Mouse (Mus musculus) lung, embryonic 14.5 days (tissue): ENCODE data around the gene Ctnnbip1. TPM values are rescaled to one million over a fixed set of nuclear protein-coding genes. Genes with fewer than 3 reads are reported as not detected.

Experiments used
- ATAC-seq: fragments of 200-750 bp; cut with Nextera tagmentation; 2 replicates; pipeline ENCODE4 v1.8.0; 2017; ENCODE audit warnings: mild to moderate bottlenecking, moderate TSS enrichment, moderate library complexity; ENCODE audit not compliant: insufficient read depth
- DNase-seq: peaks from one replicate; pipeline ENCODE4 v3.0.0-alpha.2; 2015
- H3K27ac ChIP-seq: fragments of 300-500 bp; sonication (generic); 2 replicates; pipeline ENCODE4 v1.5.1; 2014; ENCODE audit warnings: low read depth, mild to moderate bottlenecking, moderate library complexity
- H3K27me3 ChIP-seq: fragments of 300-500 bp; sonication (generic); 2 replicates; pipeline ENCODE4 v1.6.1; 2014; ENCODE audit warnings: low read length, control low read depth; ENCODE audit not compliant: insufficient read depth
- H3K36me3 ChIP-seq: fragments of 300-500 bp; sonication (generic); 2 replicates; pipeline ENCODE4 v1.6.1; 2014; ENCODE audit warnings: control low read depth; ENCODE audit not compliant: insufficient read depth
- H3K4me1 ChIP-seq: fragments of 300-500 bp; sonication (generic); 2 replicates; pipeline ENCODE4 v1.6.1; 2014; ENCODE audit warnings: antibody characterized with exemption, control low read depth; ENCODE audit not compliant: insufficient read depth
- H3K4me2 ChIP-seq: fragments of 300-500 bp; sonication (generic); 2 replicates; pipeline ENCODE4 v1.6.1; 2014; ENCODE audit warnings: mild to moderate bottlenecking
- H3K4me3 ChIP-seq: fragments of 300-500 bp; sonication (generic); 2 replicates; pipeline ENCODE4 v1.5.1; 2014; ENCODE audit warnings: low read depth, low read length
- H3K9ac ChIP-seq: fragments of 300-500 bp; sonication (generic); 2 replicates; pipeline ENCODE4 v1.6.1; 2014
- H3K9me3 ChIP-seq: fragments of 300-500 bp; sonication (generic); 2 replicates; pipeline ENCODE4 v1.6.1; 2016; ENCODE audit warnings: low read depth, low read length, control low read depth
- CTCF ChIP-seq: IDR thresholded peaks from 2 replicates; pipeline ENCODE4 v1.5.1; 2016; ENCODE audit warnings: antibody characterized with exemption, low read depth
- WGBS: fragments of 180-500 bp; shearing (Covaris S2); extraction: QIAGEN DNeasy Blood & Tissue Kit; methylation state at CpG from one replicate; pipeline ENCODE4 v1.1.7; 2014; 5-methylcytosine and 5-hydroxymethylcytosine counted together
- polyA plus RNA-seq: library from polyadenylated mRNA; unstranded; fragments of >200 nt; fragmentation: Nextera tagmentation; extraction: Ambion mirVana; gene quantifications from 2 replicates; pipeline ENCODE4 v1.2.1, GENCODE M21; 2014

The Ctnnbip1 gene
- polyA plus RNA-seq, result 65.3 and 65.4 TPM in 2 replicates

GRCm38 (mm10) chr4:149517868-149518340 is at the start of gene Ctnnbip1:
Gene Ctnnbip1 (plus strand): TSS chr4:149518236.
- WGBS, result under 1% methylated on average over 36 of the region's 46 CpGs
- Histone ChIP-seq H3K9me3 (no peaks in the 10 kb centered on the region), H3K27me3 (no peaks in the 10 kb centered on the region), H3K36me3 (no peaks in the 10 kb centered on the region), H3K4me2 (peak within 1 kb of the TSS; percentile 91), H3K4me3 (peak within 1 kb of the TSS; percentile 85), H3K9ac (peak within 1 kb of the TSS; percentile 80), H3K4me1 (peaks cover 12% of the 10 kb centered on the region; the same call in 1 of the 2 replicates), H3K27ac (peak within 1 kb of the TSS; percentile 54; the same call in 1 of the 2 replicates)
- ATAC-seq (peak; percentile 99), DNase-seq (peak; percentile 98)
- TF ChIP-seq CTCF, result no peak

GRCm38 (mm10) chr4:149469557-149469956 is 48.5 kb upstream of the Ctnnbip1 start:
- no peak for TF ChIP-seq CTCF
- H3K9ac ChIP-seq, result no peak overlapping the region
- H3K4me3 ChIP-seq, result no peak overlapping the region
- H3K9me3 ChIP-seq, result no peaks in the 10 kb centered on the region
- H3K27me3 ChIP-seq, result no peaks in the 10 kb centered on the region
- no peak overlapping the region for H3K27ac ChIP-seq
- ATAC-seq (no peak), DNase-seq (no peak)
- H3K4me2 ChIP-seq, result no peak overlapping the region
- no peaks in the 10 kb centered on the region for H3K4me1 ChIP-seq
- 97% methylated on average over 3 of the region's 3 CpGs for WGBS
- H3K36me3 ChIP-seq, result peaks cover 17% of the 10 kb centered on the region; the same call in 1 of the 2 replicates

- DNase-seq (no peak), ATAC-seq (no peak)
- Histone ChIP-seq H3K4me1 (no peaks in the 10 kb centered on the region), H3K36me3 (peaks cover 5% of the 10 kb centered on the region; the same call in 1 of the 2 replicates), H3K4me3 (no peak overlapping the region), H3K27me3 (no peaks in the 10 kb centered on the region), H3K27ac (no peak overlapping the region), H3K9me3 (no peaks in the 10 kb centered on the region), H3K9ac (no peak overlapping the region), H3K4me2 (no peak overlapping the region)
- no peak for TF ChIP-seq CTCF
- 57% methylated on average over 7 of the region's 7 CpGs for WGBS
Observed at GRCm38 (mm10) chr4:149475096-149475495, 42.9 kb upstream of the Ctnnbip1 start.

- Histone ChIP-seq H3K4me2 (no peak within 1 kb of the TSS), H3K27ac (no peak within 1 kb of the TSS), H3K9me3 (no peaks in the 10 kb centered on the region), H3K36me3 (peaks cover 5% of the 10 kb centered on the region; the same call in 1 of the 2 replicates), H3K4me1 (no peaks in the 10 kb centered on the region), H3K27me3 (no peaks in the 10 kb centered on the region), H3K4me3 (no peak within 1 kb of the TSS), H3K9ac (no peak within 1 kb of the TSS)
- no peak for ATAC-seq
- DNase-seq, result no peak
- WGBS, result 83% methylated on average over 11 of the region's 11 CpGs
- TF ChIP-seq CTCF, result no peak
Observed at GRCm38 (mm10) chr4:149477078-149477477, 41.0 kb upstream of the Ctnnbip1 start, which contains the start of gene Tmem274. Gene Tmem274 (plus strand): TSS chr4:149477378.

- no peaks in the 10 kb centered on the region; the same call in 1 of the 2 replicates for H3K27me3 ChIP-seq
- H3K4me1 ChIP-seq, result no peaks in the 10 kb centered on the region; the same call in 1 of the 2 replicates
- 0 out of 2 replicates have a peak, but pooled peaks have one; percentile 4 for ATAC-seq
- H3K9me3 ChIP-seq, result no peaks in the 10 kb centered on the region
- H3K4me3 ChIP-seq, result peak overlapping the region; percentile 80
- H3K9ac ChIP-seq, result peak overlapping the region; percentile 58
- H3K4me2 ChIP-seq, result peak overlapping the region; percentile 84
- peak overlapping the region; percentile 48; the same call in 1 of the 2 replicates for H3K27ac ChIP-seq
- 47% methylated on average over 3 of the region's 3 CpGs for WGBS
- peaks cover 27% of the 10 kb centered on the region for H3K36me3 ChIP-seq
- DNase-seq, result no peak
- no peak for TF ChIP-seq CTCF
Observed at GRCm38 (mm10) chr4:149484566-149484965, 33.5 kb upstream of the Ctnnbip1 start.

GRCm38 (mm10) chr4:149485053-149485824 is 32.8 kb upstream of the Ctnnbip1 start, which contains the start of the genes Nmnat1 and Lzic:
Gene Nmnat1 (minus strand): TSS chr4:149485202.
Gene Lzic (plus strand): TSS chr4:149485229.
- H3K36me3 ChIP-seq, result peaks cover 34% of the 10 kb centered on the region
- peak within 1 kb of the TSS; percentile 84 for H3K4me2 ChIP-seq
- H3K27me3 ChIP-seq, result no peaks in the 10 kb centered on the region; the same call in 1 of the 2 replicates
- no peaks in the 10 kb centered on the region; the same call in 1 of the 2 replicates for H3K4me1 ChIP-seq
- DNase-seq (peak; percentile 98), ATAC-seq (peak; percentile 100)
- WGBS, result under 1% methylated on average over 60 of the region's 60 CpGs
- H3K9me3 ChIP-seq, result no peaks in the 10 kb centered on the region
- peak within 1 kb of the TSS; percentile 80 for H3K4me3 ChIP-seq
- TF ChIP-seq CTCF, result peak; percentile 12
- H3K9ac ChIP-seq, result peak within 1 kb of the TSS; percentile 58
- H3K27ac ChIP-seq, result peak within 1 kb of the TSS; percentile 50; the same call in 1 of the 2 replicates

- DNase-seq, result peak; percentile 84
- Histone ChIP-seq H3K4me3 (peak overlapping the region; percentile 80), H3K9ac (peak overlapping the region; percentile 58), H3K4me2 (peak overlapping the region; percentile 84), H3K36me3 (peaks cover 37% of the 10 kb centered on the region), H3K27ac (peak overlapping the region; percentile 50; the same call in 1 of the 2 replicates), H3K9me3 (no peaks in the 10 kb centered on the region), H3K27me3 (no peaks in the 10 kb centered on the region; the same call in 1 of the 2 replicates), H3K4me1 (no peaks in the 10 kb centered on the region; the same call in 1 of the 2 replicates)
- ATAC-seq, result no peak
- peak; percentile 40 for TF ChIP-seq CTCF
- WGBS, result under 1% methylated on average over 10 of the region's 10 CpGs
Observed at GRCm38 (mm10) chr4:149485825-149486206, 32.2 kb upstream of the Ctnnbip1 start.
